Mouse (Mus musculus): ENCODE measurements at regions not wholly inside any gene's neighbourhood (a gene's known extent, or its start where the extent isn't known, plus 50 kb on each side); places are given as distances from the start of the nearest gene placed in this dataset.
"Not testable (repeated sequence)": the region's sequence is repeated elsewhere in the genome, so short reads cannot be mapped to it uniquely, and the experiment has no call there.

GRCm38 (mm10) chr10:55485396-55486025 lies 621.2 kb upstream of the Msl3l2 start:
- DNase-seq (ENCODE audit: low read depth, low spot score): not testable (repeated sequence)

- no peak for DNase-seq (ENCODE audit: low read depth, low spot score)
Measured at GRCm38 (mm10) chr10:55522706-55523105, 584.0 kb upstream of the Msl3l2 start.

GRCm38 (mm10) chr10:55537410-55537809 lies 569.3 kb upstream of the Msl3l2 start:
- DNase-seq (ENCODE audit: low read depth, low spot score): peak; percentile 59

- DNase-seq (ENCODE audit: low read depth, low spot score): no peak
Measured at GRCm38 (mm10) chr10:55546441-55547430, 560.0 kb upstream of the Msl3l2 start.

GRCm38 (mm10) chr10:55564961-55565360 lies 541.8 kb upstream of the Msl3l2 start:
- no peak for DNase-seq (ENCODE audit: low read depth, low spot score)

GRCm38 (mm10) chr10:55572689-55573088 lies 534.0 kb upstream of the Msl3l2 start:
- DNase-seq (ENCODE audit: low read depth, low spot score): no peak

- no peak for DNase-seq (ENCODE audit: low read depth, low spot score)
Measured at GRCm38 (mm10) chr10:55591013-55591412, 515.7 kb upstream of the Msl3l2 start.

- DNase-seq (ENCODE audit: low read depth, low spot score): no peak
Measured at GRCm38 (mm10) chr10:55591896-55592295, 514.8 kb upstream of the Msl3l2 start.

- DNase-seq (ENCODE audit: low read depth, low spot score): no peak
Measured at GRCm38 (mm10) chr10:55624566-55625287, 482.0 kb upstream of the Msl3l2 start.

- no peak for DNase-seq (ENCODE audit: low read depth, low spot score)
Measured at GRCm38 (mm10) chr10:55641332-55641731, 465.4 kb upstream of the Msl3l2 start.

All from R1 (cell line).